Mouse (Mus musculus) cerebellum, adult 2 months (tissue): Measurements from ENCODE around the gene Stfa3. TPM values are rescaled to one million over a fixed set of nuclear protein-coding genes. Genes with fewer than 3 reads are reported as not detected.
"Not testable (repeated sequence)": the region's sequence is repeated elsewhere in the genome, so short reads cannot be mapped to it uniquely, and the experiment has no call there.

Experiments
- DNase-seq, 2 experiments: peaks; one replicate each; pipeline ENCODE4 v3.0.0; 2021
- H3K27ac ChIP-seq: fragments of 200-500 bp; 2 replicates; pipeline ENCODE4 v1.5.1; 2012; ENCODE audit warnings: low read length, control low read depth, inconsistent platforms; ENCODE audit not compliant: insufficient read depth
- H3K27me3 ChIP-seq: fragments of 200-500 bp; 2 replicates; pipeline ENCODE4 v1.6.1; 2012; ENCODE audit warnings: inconsistent platforms, mild to moderate bottlenecking, low read length, moderate library complexity; ENCODE audit not compliant: control insufficient read depth, insufficient read depth
- H3K4me1 ChIP-seq: fragments of 200-500 bp; 2 replicates; pipeline ENCODE4 v1.6.1; 2011; ENCODE audit warnings: low read length; ENCODE audit not compliant: control insufficient read depth, insufficient read depth
- H3K4me3 ChIP-seq: fragments of 200-500 bp; replicated peaks from 2 replicates; pipeline ENCODE3; 2011; ENCODE audit warnings: mild to moderate bottlenecking, low read depth, low read length, control low read depth; ENCODE audit not compliant: insufficient read depth
- CTCF ChIP-seq: fragments of 200-500 bp; IDR thresholded peaks from 2 replicates; pipeline ENCODE4 v1.5.1; 2011; ENCODE audit warnings: low read depth, mild to moderate bottlenecking, control low read depth, low read length, moderate library complexity, borderline replicate concordance; ENCODE audit not compliant: insufficient read depth
- POLR2A ChIP-seq: fragments of 200-500 bp; IDR thresholded peaks from 2 replicates; pipeline ENCODE4 v1.6.1; 2011; ENCODE audit warnings: low read length, control low read depth, borderline replicate concordance; ENCODE audit not compliant: insufficient read depth
- WGBS: fragments of 180-500 bp; shearing (Covaris S2); methylation state at CpG from one replicate; pipeline ENCODE4 v1.1.7; 2018; 5-methylcytosine and 5-hydroxymethylcytosine counted together
- polyA plus RNA-seq: library from polyadenylated mRNA; depleted of rRNA; stranded (reverse); fragments of >200 nt; gene quantifications from 2 replicates; pipeline ENCODE4 v1.2.3, GENCODE M21; 2012

Gene Stfa3
- polyA plus RNA-seq, 1 experiment: not detected

GRCm38 (mm10) chr16:36471066-36471633, 16.0 kb upstream of the Stfa3 start:
- Histone ChIP-seq H3K27ac (no peak overlapping the region), H3K27me3 (no peaks in the 10 kb centered on the region), H3K4me3 (no peak overlapping the region), H3K4me1 (no peaks in the 10 kb centered on the region)
- no peak for DNase-seq
- TF ChIP-seq POLR2A (no peak), CTCF (no peak)
- WGBS: 30% methylated on average over 13 of the region's 13 CpGs

GRCm38 (mm10) chr16:36469955-36470478, 14.8 kb upstream of the Stfa3 start:
- 7% methylated on average over 2 of the region's 2 CpGs for WGBS
- Histone ChIP-seq H3K4me1 (no peaks in the 10 kb centered on the region), H3K27me3 (no peaks in the 10 kb centered on the region), H3K27ac (no peak overlapping the region), H3K4me3 (no peak overlapping the region)
- no peak for DNase-seq
- TF ChIP-seq CTCF (no peak), POLR2A (no peak)

GRCm38 (mm10) chr16:36469367-36469766, 14.2 kb upstream of the Stfa3 start:
- Histone ChIP-seq H3K4me3 (no peak overlapping the region), H3K27me3 (no peaks in the 10 kb centered on the region), H3K4me1 (no peaks in the 10 kb centered on the region), H3K27ac (no peak overlapping the region)
- WGBS: 81% methylated on average over 9 of the region's 9 CpGs
- DNase-seq: no peak
- TF ChIP-seq CTCF (no peak), POLR2A (no peak)

DNA sequence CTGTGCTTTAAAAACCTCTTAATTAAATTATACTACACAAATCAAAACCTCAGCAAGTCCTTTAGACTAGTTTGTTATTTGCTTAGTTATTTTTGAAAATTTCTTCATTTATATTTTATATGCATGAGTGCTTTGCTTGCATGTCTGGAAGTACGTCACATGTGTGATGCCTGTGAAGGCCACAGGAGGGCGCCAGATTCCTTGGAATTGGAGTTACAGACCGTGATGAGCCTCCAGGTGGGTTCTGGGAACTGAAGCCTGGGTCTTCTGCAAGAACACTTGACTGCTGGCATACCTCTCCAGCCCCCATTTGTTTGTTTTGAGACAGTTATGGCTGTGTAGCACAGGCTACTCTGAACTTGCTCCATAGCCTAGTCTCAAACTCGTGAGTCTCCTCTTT, 13.7 kb upstream of the Stfa3 start:
- H3K4me1 ChIP-seq: no peaks in the 10 kb centered on the region
- no peak for DNase-seq
- H3K4me3 ChIP-seq: no peak overlapping the region
- no peak for TF ChIP-seq CTCF
- TF ChIP-seq POLR2A: no peak
- 67% methylated on average over 4 of the region's 4 CpGs for WGBS
- no peaks in the 10 kb centered on the region for H3K27me3 ChIP-seq
- H3K27ac ChIP-seq: no peak overlapping the region

- DNase-seq: no peak
- whole genome bisulfite sequencing: 83% methylated on average over 2 of the region's 2 CpGs
- Histone ChIP-seq H3K4me3 (no peak overlapping the region), H3K4me1 (no peaks in the 10 kb centered on the region), H3K27me3 (no peaks in the 10 kb centered on the region), H3K27ac (no peak overlapping the region)
- TF ChIP-seq CTCF: no peak
Measured at GRCm38 (mm10) chr16:36467936-36468335, 12.7 kb upstream of the Stfa3 start.

DNA sequence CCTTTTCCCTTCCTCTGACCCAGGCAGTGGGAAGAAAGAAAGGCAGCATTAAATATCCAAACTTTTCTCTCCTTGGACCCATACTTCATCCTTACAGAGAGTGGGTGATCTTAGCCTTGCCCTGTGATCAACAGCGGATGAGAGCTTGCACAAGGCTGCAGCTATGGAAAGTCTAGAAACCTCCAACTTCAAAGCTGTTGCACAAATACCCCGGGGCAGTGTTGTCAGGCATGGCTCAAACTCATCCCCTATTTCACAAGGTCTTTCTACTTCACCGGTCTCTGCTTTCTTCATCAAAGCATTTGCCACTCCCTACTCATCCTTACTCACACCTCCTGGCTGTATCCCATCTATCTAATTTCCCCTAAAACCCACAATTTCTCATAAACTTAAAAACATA, 10.2 kb upstream of the Stfa3 start:
- Histone ChIP-seq H3K4me3 (no peak overlapping the region), H3K4me1 (no peaks in the 10 kb centered on the region), H3K27ac (no peak overlapping the region), H3K27me3 (no peaks in the 10 kb centered on the region)
- TF ChIP-seq POLR2A: no peak
- no peak for TF ChIP-seq CTCF
- 85% methylated on average over 3 of the region's 3 CpGs for WGBS
- no peak for DNase-seq

- no peak overlapping the region for H3K4me3 ChIP-seq
- no peak for DNase-seq
- no peak overlapping the region for H3K27ac ChIP-seq
- H3K27me3 ChIP-seq: no peaks in the 10 kb centered on the region
- 81% methylated on average over 4 of the region's 4 CpGs for WGBS
- no peak for TF ChIP-seq CTCF
- no peak for TF ChIP-seq POLR2A
- no peaks in the 10 kb centered on the region for H3K4me1 ChIP-seq
Measured at GRCm38 (mm10) chr16:36464076-36464475, 8.9 kb upstream of the Stfa3 start.

DNA sequence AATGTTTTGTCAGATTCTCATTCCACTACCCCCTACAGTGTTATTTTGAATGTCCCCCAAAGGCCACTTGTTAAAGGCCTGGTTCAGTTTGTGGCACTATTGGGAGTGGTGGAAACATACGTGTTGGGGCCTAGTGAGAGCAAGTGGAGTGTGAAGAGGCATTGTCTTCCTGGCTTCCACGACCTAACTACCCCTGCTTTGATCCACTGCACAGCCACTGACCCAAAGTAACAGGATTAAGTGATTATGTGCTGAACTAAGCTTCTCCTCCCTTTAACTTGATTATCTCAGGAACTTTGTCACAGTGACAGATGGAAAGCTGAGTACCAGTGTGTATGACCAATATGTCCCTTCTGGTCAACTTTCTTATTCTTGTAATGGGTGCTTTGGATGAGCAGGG, 5.2 kb upstream of the Stfa3 start:
- TF ChIP-seq CTCF: no peak
- no peak for TF ChIP-seq POLR2A
- Histone ChIP-seq H3K4me3 (no peak overlapping the region), H3K27me3 (no peaks in the 10 kb centered on the region), H3K4me1 (no peaks in the 10 kb centered on the region), H3K27ac (no peak overlapping the region)
- no peak for DNase-seq
- WGBS: 10% methylated on average over 2 of the region's 2 CpGs

DNA sequence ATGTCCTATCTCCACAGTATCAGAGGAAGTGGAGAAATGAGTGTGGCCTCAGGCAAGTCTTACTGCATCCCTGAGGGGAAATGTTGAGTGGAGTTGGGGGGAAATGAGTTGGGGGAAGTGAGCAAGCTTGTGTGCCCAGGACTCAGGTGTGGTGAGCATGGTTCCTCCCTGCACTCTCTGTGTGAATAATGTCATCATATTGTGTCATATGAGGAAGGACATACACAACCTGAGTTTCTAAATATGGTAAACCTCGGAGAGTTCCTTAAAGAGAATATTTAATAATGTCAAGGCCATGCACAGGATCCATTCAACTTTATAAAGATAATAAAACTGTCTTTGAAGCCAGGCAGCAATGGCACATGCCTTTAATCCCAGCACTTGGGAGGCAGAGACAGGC, 34.2 kb downstream of the Stfa3 start:
- not testable (repeated sequence) for DNase-seq, H3K4me3 ChIP-seq, H3K27me3 ChIP-seq, H3K27ac ChIP-seq, H3K4me1 ChIP-seq
- WGBS: 91% methylated on average over 1 of the region's 1 CpGs
